Comparison of ENCODE assay signal across 10 mouse cellular contexts in the genomic region with DNA sequence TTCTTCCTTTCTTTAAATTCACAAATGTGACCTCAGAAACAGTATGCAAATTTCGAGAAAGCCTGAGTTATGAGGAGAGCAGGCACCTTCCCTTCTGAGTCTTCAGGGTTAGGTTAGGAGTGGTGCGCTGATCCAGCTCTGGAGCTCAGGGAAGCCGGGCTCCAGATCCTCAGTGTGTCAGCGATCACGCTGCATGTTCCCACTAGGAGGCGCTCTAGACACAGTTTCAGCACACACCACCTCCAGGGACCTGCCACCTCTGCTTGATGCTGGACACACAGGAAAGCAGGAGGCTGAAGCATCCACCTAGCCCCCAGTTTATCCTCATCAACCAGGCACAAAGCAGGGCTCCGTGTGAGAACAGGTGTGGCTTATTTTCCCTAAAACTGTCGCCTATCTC.
DNase-seq lines count a peak whose midpoint lies in the region; ATAC-seq and TF ChIP-seq lines count a peak whose summit lies in the region.
"Had no signal": no experiment of that assay in that cellular context is flagged by ENCODE, and none has a peak within 500 bp of the region (broad histone marks: within the 10 kb centered on the region; RNA-seq: fewer than 3 reads in every experiment).

No protein-coding gene starts in this region.

- H3K9ac ChIP-seq in embryonic facial prominence, embryonic 11.5 days (replicated peaks; ENCODE audit: low read length), result no peak overlapping the region
- no peak overlapping the region for H3K9ac ChIP-seq in lung, postnatal 0 days (replicated peaks; ENCODE audit: low read depth)
- H3K9ac ChIP-seq: embryonic facial prominence, embryonic 13.5 days; stomach, embryonic 15.5 days had no signal

- 7% methylated on average over 8 of the region's 8 CpGs for WGBS in embryonic facial prominence, embryonic 11.5 days
- 2% methylated on average over 8 of the region's 8 CpGs for WGBS in lung, postnatal 0 days

- intact Hi-C loops in heart, postnatal 14 days (cut with DNase I), result loop anchor here (1.0 to 10.0 kb wide), 4 partner anchors 182 to 1224 kb away; no protein-coding TSS in a partner anchor

- H3K4me1 ChIP-seq in E14TG2a.4 (replicated peaks; ENCODE audit: low read depth, low read length), result no peaks in the 10 kb centered on the region
- H3K4me1 ChIP-seq in embryonic facial prominence, embryonic 11.5 days (ENCODE audit: control insufficient read depth, insufficient read depth, low read length), result no peaks in the 10 kb centered on the region
- no peaks in the 10 kb centered on the region for H3K4me1 ChIP-seq in lung, postnatal 0 days (ENCODE audit: insufficient read depth, low read depth, low read length)
- H3K4me1 ChIP-seq: embryonic facial prominence, embryonic 13.5 days; stomach, embryonic 15.5 days had no signal

- no peak overlapping the region for H3K4me2 ChIP-seq in embryonic facial prominence, embryonic 11.5 days (ENCODE audit: low read depth, low read length)
- no peak overlapping the region for H3K4me2 ChIP-seq in lung, postnatal 0 days (replicated peaks; ENCODE audit: low read depth, low read length)
- H3K4me2 ChIP-seq: embryonic facial prominence, embryonic 13.5 days; stomach, embryonic 15.5 days had no signal

- no peaks in the 10 kb centered on the region; the same call in 1 of the 2 replicates for H3K27me3 ChIP-seq in E14TG2a.4 (ENCODE audit: insufficient read depth, low read length)
- H3K27me3 ChIP-seq in embryonic facial prominence, embryonic 11.5 days (ENCODE audit: control insufficient read depth, insufficient read depth, low read length), result no peaks in the 10 kb centered on the region
- no peaks in the 10 kb centered on the region for H3K27me3 ChIP-seq in lung, postnatal 0 days (replicated peaks; ENCODE audit: insufficient read depth, low read length)
- H3K27me3 ChIP-seq: stomach, embryonic 15.5 days had no signal

- H3K27ac ChIP-seq in embryonic facial prominence, embryonic 11.5 days (replicated peaks; ENCODE audit: low read depth, low read length), result no peak overlapping the region
- H3K27ac ChIP-seq in lung, postnatal 0 days (ENCODE audit: low read length), result no peak overlapping the region
- H3K27ac ChIP-seq: embryonic facial prominence, embryonic 13.5 days; stomach, embryonic 15.5 days had no signal

- TF ChIP-seq CTCF in E14TG2a.4 (conservative IDR thresholded peaks at IDR 0.05; ENCODE audit: low read length), result peak; percentile 64
- TF ChIP-seq CTCF in lung, postnatal 0 days (IDR thresholded peaks at IDR 0.05), result peak; percentile 87

- H3K36me3 ChIP-seq in E14TG2a.4 (ENCODE audit: insufficient read depth, low read length), result no peaks in the 10 kb centered on the region
- no peaks in the 10 kb centered on the region for H3K36me3 ChIP-seq in embryonic facial prominence, embryonic 11.5 days (replicated peaks; ENCODE audit: control insufficient read depth, insufficient read depth, low read depth, low read length)
- H3K36me3 ChIP-seq in lung, postnatal 0 days (ENCODE audit: insufficient read depth, low read length), result no peaks in the 10 kb centered on the region
- H3K36me3 ChIP-seq: embryonic facial prominence, embryonic 13.5 days; stomach, embryonic 15.5 days had no signal

- H3K9me3 ChIP-seq in E14TG2a.4 (ENCODE audit: low read length), result no peaks in the 10 kb centered on the region
- H3K9me3 ChIP-seq in embryonic facial prominence, embryonic 11.5 days (replicated peaks; ENCODE audit: control insufficient read depth, low read length), result no peaks in the 10 kb centered on the region
- no peaks in the 10 kb centered on the region for H3K9me3 ChIP-seq in lung, postnatal 0 days (ENCODE audit: low read length)
- H3K9me3 ChIP-seq: embryonic facial prominence, embryonic 13.5 days; stomach, embryonic 15.5 days had no signal

- ATAC-seq in embryonic facial prominence, embryonic 11.5 days (replicated peaks; ENCODE audit: insufficient number of reproducible peaks, low FRiP score, low TSS enrichment, low read depth), result no peak; the same call in 1 of the 2 replicates
- ATAC-seq in lung, postnatal 0 days, result 0 out of 2 replicates have a peak, but pooled peaks have one; percentile 32

- TF ChIP-seq EP300 in lung, postnatal 0 days (IDR thresholded peaks at IDR 0.05), result no peak

- peak; percentile 30 to 49 for DNase-seq in adrenal gland, postnatal 4 days (ENCODE audit: low spot score in 2 of 2)
- DNase-seq in embryonic facial prominence, embryonic 11.5 days (ENCODE audit: low spot score), result peak; percentile 80
- peak; percentile 65 to 79 for DNase-seq in heart, postnatal 14 days
- peak; percentile 47 to 85 for DNase-seq in layer of hippocampus, adult 8-10 months (ENCODE audit: low spot score in 2 of 2)
- peak; percentile 66 for DNase-seq in lung, postnatal 0 days (ENCODE audit: low spot score)
- DNase-seq in retina, postnatal 1 day, result peak; percentile 81
- peak; percentile 39 to 53 for DNase-seq in urinary bladder, adult 18-20 months (ENCODE audit: low spot score in 2 of 2)

- no peak overlapping the region for H3K4me3 ChIP-seq in E14TG2a.4 (replicated peaks; ENCODE audit: low read length)
- no peak overlapping the region for H3K4me3 ChIP-seq in embryonic facial prominence, embryonic 11.5 days (ENCODE audit: low read depth, low read length)
- H3K4me3 ChIP-seq in lung, postnatal 0 days (ENCODE audit: low read depth, low read length), result no peak overlapping the region
- H3K4me3 ChIP-seq: embryonic facial prominence, embryonic 13.5 days; stomach, embryonic 15.5 days had no signal
